ENCODE assay signal across 10 mouse cellular contexts in the genomic region with DNA sequence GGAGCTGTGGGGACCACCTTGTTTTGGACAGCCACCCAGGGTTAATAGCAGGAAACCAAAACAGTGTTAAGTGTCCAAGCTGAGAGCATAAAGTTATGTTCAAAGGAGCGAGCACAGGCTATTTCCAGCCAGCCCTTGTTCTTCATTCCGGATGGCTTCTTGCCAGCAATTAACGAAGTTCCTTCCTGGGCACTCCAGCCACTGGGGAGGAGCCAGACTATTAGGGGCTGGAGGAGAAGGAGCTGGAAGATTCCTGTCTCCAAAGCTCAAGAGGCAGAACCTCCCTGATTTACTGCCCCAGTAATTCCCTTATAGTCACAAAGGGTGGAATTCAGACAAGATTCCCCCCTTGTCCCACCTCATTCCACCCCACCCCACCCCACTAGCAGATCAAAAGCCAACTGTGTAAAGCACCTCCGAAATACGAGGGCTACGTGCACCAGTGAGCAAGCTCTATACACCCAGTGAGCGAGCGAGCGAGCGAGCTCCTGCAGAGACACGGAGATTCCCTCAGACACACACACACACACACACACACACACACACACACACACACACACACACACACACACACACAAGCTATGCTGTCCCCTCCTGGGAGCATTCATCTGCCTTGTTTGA.
A peak's percentile ranks its signal among the peaks of the same experiment; 100 is the strongest.
DNase-seq lines count a peak whose midpoint lies in the region; ATAC-seq and TF ChIP-seq lines count a peak whose summit lies in the region.
"Had no signal": no experiment of that assay in that cellular context is flagged by ENCODE, and none has a peak within 500 bp of the region (broad histone marks: within the 10 kb centered on the region; RNA-seq: fewer than 3 reads in every experiment).

No protein-coding gene starts in this region.

- no peak overlapping the region for H3K27ac ChIP-seq in left cerebral cortex, adult 2 months
- peak overlapping the region; percentile 80 for H3K27ac ChIP-seq in intestine, embryonic 15.5 days
- H3K27ac ChIP-seq in limb, embryonic 11.5 days (replicated peaks; ENCODE audit: low read depth, low read length), result no peak overlapping the region; the same call in 1 of the 2 replicates
- H3K27ac ChIP-seq in thymus, adult 2 months (ENCODE audit: control insufficient read depth, insufficient read depth, low read length), result no peak overlapping the region
- H3K27ac ChIP-seq: embryonic facial prominence, embryonic 13.5 days had no signal

- DNase-seq in left cerebral cortex, postnatal 10 days (ENCODE audit: extremely low spot score in 1 of 2, low spot score in 2 of 2), result peak; percentile 40 to 76
- no peak for DNase-seq in left cerebral cortex, adult 2 months (ENCODE audit: extremely low spot score in 1 of 2, low spot score in 2 of 2)
- peak; percentile 70 for DNase-seq in forelimb bud, embryonic 11.5 days (ENCODE audit: low read depth, low spot score)
- DNase-seq in limb, embryonic 11.5 days (ENCODE audit: low spot score), result peak; percentile 59
- DNase-seq in retina, embryonic 14.5 days (ENCODE audit: low spot score), result peak; percentile 59
- no peak for DNase-seq in thymus, adult 2 months
- no peak for DNase-seq in thymus, postnatal 36 days

- 14% methylated on average over 11 of the region's 11 CpGs for WGBS in intestine, embryonic 15.5 days
- 22% methylated on average over 11 of the region's 11 CpGs for WGBS in limb, embryonic 11.5 days
- WGBS in thymus, adult 2 months, result 71% methylated on average over 11 of the region's 11 CpGs

- intact Hi-C loops in left cerebral cortex, postnatal 10 days (cut with DNase I), result no loop called here
- intact Hi-C loops in left cerebral cortex, adult 2 months (cut with DNase I), result no loop called here

- H3K27me3 ChIP-seq in intestine, embryonic 15.5 days (replicated peaks), result no peaks in the 10 kb centered on the region
- no peaks in the 10 kb centered on the region for H3K27me3 ChIP-seq in limb, embryonic 11.5 days (ENCODE audit: control insufficient read depth, insufficient read depth, low read length)
- no peaks in the 10 kb centered on the region for H3K27me3 ChIP-seq in thymus, adult 2 months (ENCODE audit: control insufficient read depth, insufficient read depth, low read length)
- H3K27me3 ChIP-seq: embryonic facial prominence, embryonic 13.5 days had no signal

- H3K9me3 ChIP-seq in intestine, embryonic 15.5 days, result no peaks in the 10 kb centered on the region
- H3K9me3 ChIP-seq in limb, embryonic 11.5 days (ENCODE audit: control insufficient read depth, low read length), result no peaks in the 10 kb centered on the region
- H3K9me3 ChIP-seq: embryonic facial prominence, embryonic 13.5 days; megakaryocyte, embryonic 14.5 days had no signal

- peak overlapping the region; percentile 45 for H3K4me2 ChIP-seq in intestine, embryonic 15.5 days (replicated peaks)
- no peak overlapping the region for H3K4me2 ChIP-seq in limb, embryonic 11.5 days (ENCODE audit: low read depth, severe bottlenecking)
- H3K4me2 ChIP-seq: embryonic facial prominence, embryonic 13.5 days had no signal

- H3K9ac ChIP-seq in intestine, embryonic 15.5 days, result no peak overlapping the region
- no peak overlapping the region for H3K9ac ChIP-seq in limb, embryonic 11.5 days (ENCODE audit: low read length)
- H3K9ac ChIP-seq: embryonic facial prominence, embryonic 13.5 days had no signal

- TF ChIP-seq POLR2A in thymus, adult 2 months (IDR thresholded peaks at IDR 0.05; ENCODE audit: control insufficient read depth, extremely low read depth, insufficient read depth, low read length, poor library complexity), result no peak

- H3K36me3 ChIP-seq in intestine, embryonic 15.5 days, result no peaks in the 10 kb centered on the region
- H3K36me3 ChIP-seq in limb, embryonic 11.5 days (ENCODE audit: control insufficient read depth, insufficient read depth, low read length), result no peaks in the 10 kb centered on the region
- H3K36me3 ChIP-seq in thymus, adult 2 months (ENCODE audit: control insufficient read depth, insufficient read depth, low read length), result no peaks in the 10 kb centered on the region
- H3K36me3 ChIP-seq: embryonic facial prominence, embryonic 13.5 days had no signal

- H3K4me3 ChIP-seq in left cerebral cortex, adult 2 months, result no peak overlapping the region
- no peak overlapping the region for H3K4me3 ChIP-seq in intestine, embryonic 15.5 days (replicated peaks)
- H3K4me3 ChIP-seq in limb, embryonic 11.5 days (ENCODE audit: low read depth, low read length), result no peak overlapping the region
- no peak overlapping the region for H3K4me3 ChIP-seq in thymus, adult 2 months (ENCODE audit: control insufficient read depth, insufficient read depth, low read length)
- H3K4me3 ChIP-seq: embryonic facial prominence, embryonic 13.5 days; megakaryocyte, embryonic 14.5 days had no signal

- no peak for TF ChIP-seq CTCF in left cerebral cortex, adult 2 months (IDR thresholded peaks at IDR 0.05)
- TF ChIP-seq CTCF in thymus, adult 2 months (IDR thresholded peaks at IDR 0.05; ENCODE audit: borderline replicate concordance, control insufficient read depth, extremely low read depth, insufficient read depth, low read length, poor library complexity), result no peak

- peaks cover 12% of the 10 kb centered on the region for H3K4me1 ChIP-seq in intestine, embryonic 15.5 days (replicated peaks)
- peaks cover 10% of the 10 kb centered on the region for H3K4me1 ChIP-seq in limb, embryonic 11.5 days (ENCODE audit: control insufficient read depth, insufficient read depth, low read length)
- H3K4me1 ChIP-seq in thymus, adult 2 months (replicated peaks; ENCODE audit: control insufficient read depth, insufficient read depth, low read length), result no peaks in the 10 kb centered on the region; the same call in 1 of the 2 replicates
- H3K4me1 ChIP-seq: megakaryocyte, embryonic 14.5 days had no signal

- ATAC-seq in intestine, embryonic 15.5 days, result peak; percentile 88
- peak; percentile 44; the same call in 1 of the 2 replicates for ATAC-seq in limb, embryonic 11.5 days (ENCODE audit: insufficient number of reproducible peaks, low FRiP score, low TSS enrichment, low read depth)

Comparison
In these comparisons a context has a peak if more than half of its experiments do, and no peak if none do; other contexts are left out.
1. DNase-seq: peak in left cerebral cortex, postnatal 10 days (2 of 2), forelimb bud, embryonic 11.5 days (single experiment), limb, embryonic 11.5 days (single experiment) and retina, embryonic 14.5 days (single experiment); none in left cerebral cortex, adult 2 months (0 of 2), thymus, adult 2 months (single experiment) and thymus, postnatal 36 days (0 of 2).